Comparison of ENCODE assay signal across 9 mouse cellular contexts in genomic region chr4:123254617-123255016, GRCm38 (mm10). TPM values are rescaled to one million over a fixed set of nuclear protein-coding genes. Genes with fewer than 3 reads are reported as not detected.
DNase-seq lines count a peak whose midpoint lies in the region; ATAC-seq lines count a peak whose summit lies in the region.
"Had no signal": no experiment of that assay in that cellular context is flagged by ENCODE, and none has a peak within 500 bp of the region (broad histone marks: within the 10 kb centered on the region; RNA-seq: fewer than 3 reads in every experiment).

No protein-coding gene starts in this region.

- no peaks in the 10 kb centered on the region for H3K36me3 ChIP-seq in splenic B cell, adult 2 months (ENCODE audit: control insufficient read depth, insufficient read depth, low read length, poor library complexity, severe bottlenecking)

- 12% methylated on average over 5 of the region's 5 CpGs for WGBS in large intestine, adult 2 months

- intact Hi-C loops in left cerebral cortex, postnatal 36 days (cut with DNase I) = loop anchor here (5.0 kb wide), 1 partner anchor 97 kb away; no protein-coding TSS in a partner anchor

- no peaks in the 10 kb centered on the region for H3K27me3 ChIP-seq in splenic B cell, adult 2 months (ENCODE audit: control insufficient read depth, insufficient read depth, low read length, poor library complexity, severe bottlenecking)

- peak; percentile 40; the same call in 1 of the 2 replicates for ATAC-seq in cerebellum, adult (ENCODE audit: insufficient number of reproducible peaks, low FRiP score, low TSS enrichment)

- no peak for DNase-seq in cerebellum, adult 9-11 months
- peak; percentile 34 for DNase-seq in left cerebral cortex, adult 11 months (ENCODE audit: low spot score)
- no peak for DNase-seq in left cerebral cortex, adult 8-10 months (ENCODE audit: low spot score in 2 of 2)
- peak; percentile 47 to 78 for DNase-seq in cerebellum, postnatal 14 days
- DNase-seq in large intestine, adult 2 months (ENCODE audit: low read depth, low spot score) = peak; percentile 42
- peak; percentile 78 for DNase-seq in splenic B cell, adult 2 months (ENCODE audit: low read depth, low spot score)
- no peak for DNase-seq in left cerebral cortex, postnatal 36 days (ENCODE audit: low spot score in 2 of 2)

RNA-seq across cellular contexts. Expression of gene Pabpc4, which starts 7.5 kb away (rescaled TPM):
- 10 to 100 TPM; 40.2 to 43.2 (median 42.4) TPM for total RNA-seq in left cerebral cortex, adult 8-10 months (2022)
- polyA plus RNA-seq in large intestine, adult 2 months (2012; rRNA removed) = 77.2 and 82.4 TPM in 2 replicates
- 10 to 100 TPM; 38.7 to 41.9 TPM for total RNA-seq in left cerebral cortex, postnatal 36 days (2021)

RNA-seq across cellular contexts. Expression of gene Heyl, which starts 21.3 kb away (rescaled TPM):
- total RNA-seq in left cerebral cortex, adult 8-10 months (2022) = 1 to 10 TPM; 3.9 to 6.5 (median 5.9) TPM
- polyA plus RNA-seq in large intestine, adult 2 months (2012; rRNA removed) = 0.92 and 1.2 TPM in 2 replicates
- 1 to 10 TPM; 4.4 TPM for total RNA-seq in left cerebral cortex, postnatal 36 days (2021)

RNA-seq across cellular contexts. Expression of gene Nt5c1a, which starts 53.3 kb away (rescaled TPM):
- total RNA-seq in left cerebral cortex, adult 8-10 months (2022) = 10 to 100 TPM; 10.1 to 14.5 (median 12.5) TPM
- 0.09 and 0.26 TPM in 2 replicates for polyA plus RNA-seq in large intestine, adult 2 months (2012; rRNA removed)
- total RNA-seq in left cerebral cortex, postnatal 36 days (2021) = 10 to 100 TPM in 1 of 2 experiments, 1 to 10 TPM in 1; 8.9 to 10.0 TPM
- polyA plus RNA-seq: C2C12 had no signal

Comparison
In these comparisons a context has a peak if more than half of its experiments do, and no peak if none do; other contexts are left out.
1. DNase-seq: peak in left cerebral cortex, adult 11 months (single experiment), cerebellum, postnatal 14 days (2 of 2), large intestine, adult 2 months (single experiment) and splenic B cell, adult 2 months (single experiment); none in cerebellum, adult 9-11 months (single experiment), left cerebral cortex, adult 8-10 months (0 of 2) and left cerebral cortex, postnatal 36 days (0 of 2).